Mouse (Mus musculus) stomach, postnatal 0 days (tissue): ENCODE measurements around the gene Rxylt1.

Experiments
- CTCF ChIP-seq: IDR thresholded peaks from 2 replicates; pipeline ENCODE4 v1.5.1; 2016; ENCODE audit warnings: antibody characterized with exemption, low read depth, mild to moderate bottlenecking, moderate library complexity
- EP300 ChIP-seq: optimal IDR thresholded peaks from 2 replicates; pipeline ENCODE3; 2016; ENCODE audit warnings: antibody characterized with exemption

DNA sequence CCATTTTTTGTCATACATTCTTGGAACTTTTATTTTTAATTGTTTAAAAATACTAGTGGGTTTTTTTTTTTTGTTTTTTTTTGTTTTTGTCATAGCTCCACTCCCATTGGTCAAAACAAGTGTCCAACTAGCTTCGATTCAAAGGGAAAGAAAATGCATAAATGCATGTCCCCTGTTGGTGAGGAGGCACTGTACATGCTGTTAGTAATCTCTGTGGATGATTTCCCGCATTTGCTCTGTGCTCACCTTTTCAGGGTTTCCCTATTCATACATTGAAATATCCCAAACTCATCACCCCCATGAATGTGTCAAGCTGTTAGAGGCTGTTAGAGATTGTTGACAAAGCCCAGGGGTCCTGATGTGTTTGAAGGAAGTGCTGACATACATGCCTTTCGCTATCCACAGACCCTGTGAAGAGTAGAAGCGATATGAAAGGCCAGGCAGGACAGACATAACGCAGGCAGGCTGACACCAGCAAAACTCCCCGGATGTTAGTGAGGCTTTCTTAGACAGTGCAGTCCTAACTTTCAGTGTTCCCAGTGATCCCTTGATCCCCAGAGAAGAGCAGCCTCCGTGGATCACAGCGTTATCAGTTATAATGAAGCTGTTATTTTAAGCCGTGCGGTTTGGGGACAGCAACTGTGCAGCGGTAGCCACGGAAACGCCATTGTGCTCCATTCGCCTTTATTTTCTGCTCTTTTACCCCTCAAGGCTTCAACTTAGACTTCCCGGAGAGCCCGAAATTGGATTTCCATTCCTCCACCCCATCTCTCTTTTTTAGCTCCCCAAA, 23.5 kb upstream of the Rxylt1 start:
- no peak for TF ChIP-seq CTCF
- TF ChIP-seq EP300, result no peak
